Mouse (Mus musculus) Patski (cell line): Measurements from ENCODE around the gene Ap2s1. TPM values are rescaled to one million over a fixed set of nuclear protein-coding genes. Genes with fewer than 3 reads are reported as not detected.

Experiments used
- ATAC-seq: fragments of 100-300 bp; one replicate; pipeline ENCODE4 v1.8.0; 2021
- CTCF ChIA-PET: fragments of 350-600 bp; sonication (Branson Sonifier 250); formaldehyde crosslinking; loops from one replicate; lab custom pipeline; 2022; ENCODE audit warnings: inconsistent platforms; lab: Charles Lee
- POLR2A ChIA-PET: fragments of 350-600 bp; sonication (Branson Sonifier 250); formaldehyde crosslinking; loops from one replicate; lab custom pipeline; 2022; ENCODE audit warnings: antibody characterized with exemption, inconsistent platforms; lab: Charles Lee
- DNase-seq: peaks from one replicate; pipeline ENCODE4 v3.0.0-alpha.2; 2011; ENCODE audit warnings: low read depth, low spot score
- H3K27me3 ChIP-seq: fragments of 371-371 bp; one replicate; pipeline ENCODE4 v1.5.1; 2021
- CTCF ChIP-seq: fragments of 100-300 bp; IDR thresholded peaks from one replicate; pipeline ENCODE4 v1.5.1; 2021
- in situ Hi-C: fragments of 300-500 bp; cut with MboI; formaldehyde crosslinking; loops from 3 replicates; pipeline ENCODE4 v1.11.1; 2018; ENCODE audit warnings: low pct_unique_long_range_greater_than_20kb, mixed read lengths
- polyA plus RNA-seq: library from polyadenylated mRNA; unstranded; gene quantifications from one replicate; pipeline ENCODE4 v1.2.3, GENCODE M21; 2021

Gene Ap2s1
- polyA plus RNA-seq, 1 experiment from 2014 or later, result 222 TPM

DNA sequence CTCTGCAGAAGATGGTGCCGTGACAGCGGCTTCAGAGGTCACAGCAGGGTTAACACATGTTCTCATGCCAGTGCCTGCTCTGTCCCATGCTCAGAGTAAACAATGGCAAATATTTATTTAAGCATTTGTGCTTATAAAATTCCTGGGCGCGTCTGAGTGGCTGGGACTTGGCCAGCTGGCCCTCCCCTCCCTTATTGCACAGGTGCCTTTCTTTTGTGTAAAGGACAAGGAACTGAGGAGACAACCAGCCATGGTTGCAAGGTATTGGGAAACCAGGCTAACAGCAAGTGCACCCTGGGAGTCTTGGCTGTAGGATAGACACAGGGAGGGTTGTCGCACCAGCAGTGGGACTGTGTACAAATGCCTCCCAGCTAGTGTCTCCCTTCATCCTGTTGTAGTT, 54.1 kb downstream of the Ap2s1 start:
- ATAC-seq (no peak), DNase-seq (no peak)
- in situ Hi-C loops, result no loop called here
- ChIA-PET POLR2A (no interaction called here), CTCF (interaction anchor here (1.0 kb wide), 2 partner anchors 17 to 46 kb away, joined by 3 to 4 read pairs; no protein-coding TSS in a partner anchor)
- no peak for TF ChIP-seq CTCF
- H3K27me3 ChIP-seq, result no peaks in the 10 kb centered on the region

DNA sequence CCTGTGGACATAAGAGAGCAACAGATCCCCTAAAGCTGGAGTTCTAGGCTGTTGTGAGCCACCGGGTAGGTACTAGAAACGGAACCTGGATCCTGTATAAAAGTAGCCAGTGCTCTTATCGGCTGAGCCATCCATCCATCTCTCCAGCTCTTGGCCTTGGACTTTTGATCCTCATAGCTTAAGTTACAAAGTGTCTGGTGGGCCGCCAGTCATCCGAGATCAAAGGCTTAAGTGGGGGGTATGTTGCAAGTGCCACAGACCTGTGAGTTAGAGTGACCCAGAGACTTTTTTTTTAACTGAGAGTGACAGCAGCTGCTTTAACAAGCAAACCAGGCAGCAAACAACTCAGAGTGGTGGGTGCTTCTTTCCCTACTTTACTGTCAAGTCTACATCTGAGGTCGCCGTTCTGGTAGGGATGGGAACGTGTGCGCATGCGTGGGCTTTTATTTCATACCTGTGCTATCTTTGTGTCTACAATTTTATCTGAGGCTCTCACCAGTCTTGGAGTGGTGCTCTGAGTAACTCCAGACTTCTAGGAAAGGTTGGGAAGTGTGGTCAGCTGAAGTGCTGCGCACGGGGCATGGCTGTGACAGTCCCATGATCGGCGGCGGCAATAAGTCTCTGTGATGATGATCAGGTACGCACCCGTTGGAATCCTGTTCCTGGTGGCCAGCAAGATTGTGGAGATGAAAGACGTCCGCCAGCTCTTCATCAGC, 55.0 kb downstream of the Ap2s1 start:
- DNase-seq (no peak), ATAC-seq (no peak)
- ChIA-PET CTCF (interaction anchor here (1.0 kb wide), 1 partner anchor 46 kb away, joined by 3 read pairs; no protein-coding TSS in a partner anchor), POLR2A (no interaction called here)
- no peak for TF ChIP-seq CTCF
- H3K27me3 ChIP-seq, result no peaks in the 10 kb centered on the region
- in situ Hi-C loops, result no loop called here

DNA sequence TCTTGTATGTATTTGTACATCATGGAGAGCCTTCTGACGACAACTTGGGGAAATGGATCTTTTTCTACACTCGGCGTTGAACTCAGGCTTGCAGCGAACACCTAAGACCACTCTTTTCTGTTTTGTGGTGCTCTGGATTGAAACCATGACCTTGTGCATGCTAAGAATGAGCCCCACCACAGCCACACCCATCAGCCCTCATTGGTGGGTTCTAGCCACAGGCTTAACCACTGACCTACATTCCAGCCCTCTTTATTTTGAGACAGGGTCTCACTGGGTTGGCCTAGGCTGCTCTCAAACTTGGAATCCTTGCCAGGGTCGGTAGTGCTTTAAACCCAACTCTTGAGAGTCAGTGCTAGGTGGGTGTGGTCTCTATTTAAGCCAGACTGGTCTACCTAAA, 56.7 kb downstream of the Ap2s1 start:
- ATAC-seq (no peak), DNase-seq (no peak)
- in situ Hi-C loops, result loop anchor here (5.0 kb wide), 1 partner anchor 48 kb away; no protein-coding TSS in a partner anchor
- POLR2A ChIA-PET, result interaction anchor here (1.0 kb wide), 1 partner anchor 12 kb away, joined by 3 read pairs; no protein-coding TSS in a partner anchor
- CTCF ChIA-PET, result no interaction called here
- H3K27me3 ChIP-seq, result no peaks in the 10 kb centered on the region
- TF ChIP-seq CTCF, result no peak

Other genes with a start within 250 kb of the Ap2s1 start
- 53.1 TPM for gene Arhgap35, start 123.4 kb upstream of the Ap2s1 start, polyA plus RNA-seq
- gene Ceacam15, start 62.7 kb upstream of the Ap2s1 start, polyA plus RNA-seq, result not detected
- gene Ceacam9, start 16.5 kb upstream of the Ap2s1 start, polyA plus RNA-seq, result not detected
- gene Slc1a5, start 42.9 kb downstream of the Ap2s1 start, polyA plus RNA-seq, result 69.5 TPM
- 90.0 TPM for gene Strn4, start 77.5 kb downstream of the Ap2s1 start, polyA plus RNA-seq
- gene Fkrp, start 78.3 kb downstream of the Ap2s1 start, polyA plus RNA-seq, result 33.4 TPM
- 15.3 TPM for gene Prkd2, start 104.5 kb downstream of the Ap2s1 start, polyA plus RNA-seq
- gene Dact3, start 136.9 kb downstream of the Ap2s1 start, polyA plus RNA-seq, result 2.2 TPM
- gene Gng8, start 153.4 kb downstream of the Ap2s1 start, polyA plus RNA-seq, result 0.09 TPM
- gene Ptgir, start 168.1 kb downstream of the Ap2s1 start, polyA plus RNA-seq, result not detected
- 237 TPM for gene Calm3, start 185.7 kb downstream of the Ap2s1 start, polyA plus RNA-seq
- 11.2 TPM for gene Pnmal2, start 206.3 kb downstream of the Ap2s1 start, polyA plus RNA-seq
- gene Pnmal1, start 221.3 kb downstream of the Ap2s1 start, polyA plus RNA-seq, result not detected
- 0.03 TPM for gene Gm42372, start 244.7 kb downstream of the Ap2s1 start, polyA plus RNA-seq